Mouse (Mus musculus) retina, embryonic 14.5 days (tissue): ENCODE measurements at regions not wholly inside any gene's neighbourhood (a gene's known extent, or its start where the extent isn't known, plus 50 kb on each side); places are given as distances from the start of the nearest gene placed in this dataset.

Source experiments
- DNase-seq: peaks from one replicate; pipeline ENCODE4 v3.0.0-alpha.2; 2015; ENCODE audit warnings: low spot score

DNA sequence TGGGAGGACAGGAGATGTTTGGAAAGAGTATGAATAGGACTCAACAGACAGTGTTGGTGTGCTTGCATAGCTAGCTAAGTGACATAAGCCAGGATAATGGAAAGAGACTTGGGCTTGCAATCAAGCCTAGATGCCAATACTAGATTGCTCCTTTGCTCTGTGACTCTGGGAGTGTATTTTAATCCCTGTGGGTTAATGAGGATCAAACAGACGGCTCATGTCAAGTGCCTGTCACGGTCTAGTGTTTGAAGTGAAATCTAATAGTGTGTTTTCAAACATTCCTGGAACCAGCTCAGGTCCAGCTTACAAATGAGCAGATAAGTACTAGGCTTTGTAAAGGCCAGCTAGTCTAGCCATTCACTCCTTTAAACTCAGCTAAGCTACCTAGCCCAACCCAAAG is 64.1 kb upstream of the Ranbp3l start:
- DNase-seq, result no peak

DNA sequence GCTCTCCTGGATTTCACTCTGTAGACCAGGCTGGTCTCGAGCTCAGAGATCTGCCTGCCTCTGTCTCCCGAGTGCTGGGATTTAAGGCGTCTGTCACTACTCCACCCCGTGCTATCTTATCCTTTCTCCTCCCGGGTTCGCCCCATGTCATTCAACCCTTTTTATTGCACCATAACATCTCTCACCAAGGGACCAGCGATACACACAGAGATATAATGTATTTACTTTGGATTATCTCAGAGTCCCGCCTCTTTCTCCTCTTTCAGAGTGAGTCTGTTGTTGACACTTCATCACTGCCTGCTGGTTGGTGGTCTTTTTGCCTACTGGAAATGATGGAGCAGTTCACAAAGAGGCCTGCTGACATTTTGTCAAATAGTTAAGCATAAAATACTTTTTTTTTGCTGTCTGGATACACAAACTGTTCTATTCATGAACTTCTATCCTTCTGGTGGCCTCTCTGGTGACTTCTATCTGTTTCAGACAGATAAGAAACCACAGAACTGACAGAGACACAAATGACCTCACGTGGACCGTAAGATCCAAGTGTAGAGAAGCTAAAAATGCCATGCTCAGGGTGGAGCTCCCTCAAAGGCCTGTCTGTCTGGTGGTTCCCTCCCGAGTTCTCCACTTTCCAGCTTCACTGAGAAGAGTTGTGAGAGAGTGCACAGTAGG is 70.1 kb upstream of the Ranbp3l start:
- DNase-seq, result no peak

DNA sequence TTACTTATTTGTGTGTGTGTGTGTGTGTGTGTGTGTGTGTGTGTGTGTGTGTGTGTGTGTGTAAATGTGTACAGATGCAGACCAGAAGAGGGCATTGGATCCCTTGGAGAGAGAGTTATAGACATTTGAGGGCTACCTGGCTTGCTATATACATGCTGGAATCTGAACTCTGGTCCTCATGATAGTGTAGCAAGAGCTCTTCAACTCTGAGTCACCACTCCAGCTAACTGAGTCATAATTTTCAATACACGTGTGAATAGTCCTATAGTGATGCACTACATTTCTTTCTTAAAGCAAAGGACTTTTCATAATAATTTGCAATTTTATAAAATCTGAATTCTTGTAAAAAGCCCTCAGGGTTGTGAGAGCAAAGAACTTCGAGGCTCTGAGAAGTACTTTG is 70.9 kb upstream of the Ranbp3l start:
- no peak for DNase-seq

DNA sequence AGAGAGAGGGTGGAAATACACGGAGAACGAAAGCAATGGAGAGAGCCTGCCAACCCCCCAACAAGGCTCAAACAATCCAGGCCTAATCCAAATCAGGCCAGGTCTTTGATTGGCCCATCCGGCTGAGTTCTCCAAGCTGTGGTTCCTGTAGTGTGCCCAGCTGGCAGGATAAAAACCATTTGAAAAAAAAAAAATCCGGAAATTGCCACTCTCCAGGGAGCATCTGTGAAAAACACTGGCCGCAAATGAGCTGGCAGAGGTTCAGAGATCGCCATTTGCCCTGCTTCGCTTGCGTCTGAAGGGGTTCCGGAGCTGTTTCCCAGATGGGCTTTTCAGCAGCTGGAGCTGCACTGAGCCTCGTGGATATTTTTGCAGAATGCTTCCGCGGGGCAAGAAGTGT is 71.4 kb upstream of the Ranbp3l start:
- DNase-seq, result no peak

DNA sequence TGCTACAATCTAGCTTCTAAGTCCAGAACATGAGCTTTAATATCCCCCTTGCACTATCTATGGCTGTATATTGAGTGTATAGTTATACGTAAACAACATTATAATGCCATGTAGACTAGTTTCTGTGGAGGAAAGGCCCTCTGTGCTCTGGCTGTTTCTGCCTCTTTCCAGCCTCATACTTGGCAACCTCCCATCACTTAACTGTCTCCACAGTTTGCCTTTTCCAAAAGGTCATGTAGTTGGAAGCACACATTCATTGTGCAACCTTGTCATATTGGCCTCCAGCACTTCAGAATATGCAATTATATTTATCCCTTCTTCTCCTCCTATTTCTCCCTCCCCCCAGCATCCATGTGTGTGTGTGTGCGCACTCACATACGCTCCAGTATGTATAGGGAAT is 82.2 kb upstream of the Ranbp3l start:
- no peak for DNase-seq

DNA sequence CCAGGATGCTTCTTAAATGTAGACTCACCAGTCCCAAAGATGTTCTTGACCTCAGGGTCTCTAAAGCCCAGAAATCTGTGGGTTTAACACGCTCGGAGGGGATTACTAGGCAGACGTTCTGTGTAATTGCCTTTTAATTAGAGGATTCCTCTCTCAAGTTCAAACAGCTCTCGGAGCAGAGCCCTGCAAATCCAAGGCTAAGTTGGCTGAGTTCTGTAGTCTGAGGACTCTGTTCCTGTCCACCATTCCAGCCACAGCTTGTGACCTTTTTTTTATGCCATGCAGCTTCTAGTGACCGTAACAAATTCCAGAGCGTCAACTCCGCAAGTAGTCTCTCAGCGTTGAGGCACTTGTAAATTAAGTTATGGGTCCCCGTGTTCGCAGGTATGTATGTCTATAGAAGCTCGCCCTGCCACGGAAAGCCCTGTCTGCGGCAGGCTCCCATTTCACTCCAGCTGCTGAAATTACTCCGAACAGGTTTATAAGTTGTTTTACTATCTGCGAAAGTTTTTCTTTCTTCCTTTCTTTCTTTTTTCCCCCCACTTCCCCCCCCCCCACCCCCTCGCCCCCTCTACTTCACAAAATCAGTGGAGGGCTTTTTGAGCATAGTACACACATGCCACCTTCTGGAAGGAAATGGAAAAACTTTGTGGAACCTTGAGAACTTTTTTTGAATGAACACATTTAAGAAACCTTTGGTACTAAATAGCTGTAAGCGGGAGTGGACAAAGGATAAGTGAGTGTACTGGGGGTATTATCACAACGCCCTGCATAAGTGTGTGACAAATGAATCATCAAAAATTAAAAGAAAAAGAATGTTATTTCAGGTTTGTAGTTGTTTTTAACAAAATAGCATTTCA is 82.9 kb upstream of the Ranbp3l start:
- peak; percentile 73 for DNase-seq

DNA sequence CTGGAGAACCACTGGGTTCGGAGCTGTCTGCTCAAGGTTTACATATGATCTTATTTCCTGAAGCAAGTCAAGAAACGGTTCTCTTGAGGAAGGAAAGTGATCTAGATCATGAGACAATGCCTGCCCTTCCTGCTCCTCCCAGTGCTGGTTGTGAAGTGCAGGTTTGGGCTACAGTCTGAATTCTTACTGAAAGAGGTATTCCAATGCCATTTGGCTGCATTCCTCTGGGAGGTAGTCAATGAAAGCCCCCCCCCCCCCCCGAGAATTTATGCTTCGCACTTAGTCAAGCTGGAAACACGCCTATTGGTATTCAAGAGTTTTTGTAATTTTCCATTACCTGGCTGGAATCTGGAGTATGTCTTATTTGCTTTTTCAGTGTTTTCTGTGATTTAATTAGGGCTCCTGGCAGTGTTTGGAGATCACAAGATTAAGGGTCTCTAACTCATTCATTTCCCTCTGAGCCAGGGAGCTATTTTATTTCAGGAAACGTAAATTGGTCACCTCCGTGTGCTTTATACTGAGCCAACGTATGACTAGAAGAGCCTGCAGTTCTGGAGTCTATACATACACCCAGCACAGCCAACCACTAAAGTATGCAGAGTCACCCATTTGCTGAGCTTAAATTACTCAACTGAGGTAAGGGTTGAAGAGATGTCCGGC is 84.7 kb upstream of the Ranbp3l start:
- no peak for DNase-seq

DNA sequence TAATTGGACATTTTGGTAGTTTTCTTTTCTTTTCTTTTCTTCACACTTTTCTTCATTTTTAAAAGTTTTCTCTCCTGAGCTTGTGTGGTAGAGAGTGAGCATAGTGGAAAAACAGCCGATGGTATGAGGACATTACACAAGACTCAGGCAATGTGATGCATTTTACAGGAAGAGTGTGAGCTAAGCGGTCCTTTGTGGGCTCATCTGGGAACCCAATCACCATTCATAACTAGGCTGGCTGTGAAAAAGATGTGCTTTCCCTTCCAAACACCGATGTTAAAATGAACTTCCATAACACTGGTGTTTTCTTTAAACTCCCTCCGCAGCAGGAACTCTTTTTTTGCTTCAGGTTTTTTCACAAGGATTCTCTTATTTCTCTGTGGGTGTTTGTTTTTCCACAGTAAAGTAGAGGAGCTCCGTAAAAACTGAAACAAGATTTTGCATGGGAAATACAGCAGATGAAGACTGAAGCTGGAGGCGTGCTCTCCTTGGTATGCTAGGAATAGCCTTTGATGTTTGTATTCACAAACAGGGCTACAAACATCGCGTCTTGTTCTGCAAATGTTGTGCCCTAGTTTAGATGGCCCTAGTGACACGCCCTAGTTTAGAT is 92.8 kb upstream of the Ranbp3l start:
- DNase-seq, result no peak

DNA sequence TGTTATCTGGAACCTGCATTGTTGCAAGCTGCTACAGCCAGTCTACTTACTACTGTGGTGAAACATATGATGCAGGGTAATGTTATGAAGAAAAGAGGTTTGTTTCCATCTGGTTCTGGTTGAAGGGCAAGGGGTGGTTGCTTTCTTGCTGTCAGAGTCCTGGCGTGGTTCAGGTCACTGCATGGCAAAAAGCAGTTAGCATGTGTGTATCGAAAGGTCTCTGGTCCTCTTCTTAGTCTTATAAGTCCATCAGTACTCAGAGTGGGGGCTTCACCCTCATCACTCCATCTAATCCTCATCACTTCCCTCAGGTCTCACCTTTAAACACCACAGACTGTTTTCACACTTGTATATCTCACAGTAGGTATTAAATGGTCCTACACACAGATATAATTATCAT is 99.7 kb upstream of the Ranbp3l start:
- DNase-seq, result no peak

DNA sequence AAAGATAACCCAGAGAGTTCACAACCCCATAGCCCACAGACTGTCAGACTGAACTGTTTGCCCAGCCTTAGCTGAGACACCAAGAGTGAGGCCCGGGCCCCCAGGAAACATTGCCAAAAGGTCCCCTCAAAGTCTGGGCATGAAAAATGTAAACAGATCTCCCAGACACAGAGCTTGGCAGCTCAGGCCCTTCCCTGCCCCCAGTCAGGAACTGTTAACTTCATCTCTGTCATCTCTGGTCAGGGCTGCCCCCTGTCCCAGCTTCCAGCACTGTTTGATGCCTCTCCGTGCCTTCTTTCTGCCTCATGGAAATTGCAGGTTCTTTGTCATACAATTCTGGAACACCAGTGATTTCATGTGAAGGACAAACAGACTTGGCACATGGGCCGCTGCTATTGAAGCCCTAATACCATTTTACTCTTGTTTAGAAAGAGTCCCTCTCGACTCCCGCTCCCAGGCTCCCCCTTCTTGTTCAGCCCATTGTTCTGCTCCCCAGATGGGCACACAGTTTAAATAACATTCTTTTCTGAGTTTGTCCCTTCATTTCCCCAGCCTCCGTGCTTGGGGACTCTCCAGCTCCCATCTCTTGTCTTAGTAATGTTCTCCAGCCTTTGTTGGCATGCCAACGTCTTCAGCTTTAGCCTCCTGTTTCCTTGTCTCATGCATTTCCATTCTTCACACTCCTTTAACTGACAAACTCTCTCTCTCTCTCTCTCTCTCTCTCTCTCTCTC is 100.4 kb upstream of the Ranbp3l start:
- DNase-seq, result peak; percentile 19

DNA sequence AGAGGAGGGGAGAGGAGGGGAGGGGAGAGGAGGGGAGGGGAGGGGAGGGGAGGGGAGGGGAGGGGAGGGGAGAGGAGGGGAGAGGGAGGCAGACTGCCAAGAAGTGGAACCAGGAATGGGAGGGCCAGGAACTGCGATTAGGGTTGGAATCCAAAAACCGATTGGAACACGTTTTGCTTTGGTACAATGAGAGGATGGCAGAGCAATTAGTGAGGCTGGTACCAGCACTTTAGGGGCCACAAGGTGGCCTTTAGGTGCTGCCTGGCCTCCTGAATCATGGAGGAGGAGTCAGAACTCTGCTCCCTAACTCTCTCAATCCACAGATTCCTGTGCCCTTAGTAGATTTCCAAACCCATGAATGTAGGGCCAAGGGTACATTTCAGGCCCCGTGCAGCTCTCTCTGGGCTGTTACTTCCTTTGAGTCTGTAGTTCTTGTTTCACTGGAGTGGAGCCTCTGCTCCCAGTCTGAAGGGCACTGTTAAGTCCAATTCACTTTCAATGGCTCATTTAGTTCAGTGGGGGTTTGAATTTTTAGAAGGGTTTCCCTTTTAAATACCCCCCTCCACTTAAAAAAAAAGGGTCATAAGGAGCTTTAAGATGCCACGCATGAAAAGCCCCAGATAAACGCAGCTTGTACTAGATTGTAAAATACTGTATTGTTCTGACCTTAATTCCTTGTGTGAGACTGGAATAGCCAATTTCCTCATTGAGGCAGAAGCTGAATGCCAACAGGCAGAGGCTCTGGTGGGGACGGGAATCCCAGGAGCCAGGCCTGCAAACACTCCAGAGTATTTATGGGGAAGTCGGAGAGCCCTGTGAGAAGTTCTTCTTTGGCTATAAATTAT is 102.4 kb upstream of the Ranbp3l start:
- no peak for DNase-seq

DNA sequence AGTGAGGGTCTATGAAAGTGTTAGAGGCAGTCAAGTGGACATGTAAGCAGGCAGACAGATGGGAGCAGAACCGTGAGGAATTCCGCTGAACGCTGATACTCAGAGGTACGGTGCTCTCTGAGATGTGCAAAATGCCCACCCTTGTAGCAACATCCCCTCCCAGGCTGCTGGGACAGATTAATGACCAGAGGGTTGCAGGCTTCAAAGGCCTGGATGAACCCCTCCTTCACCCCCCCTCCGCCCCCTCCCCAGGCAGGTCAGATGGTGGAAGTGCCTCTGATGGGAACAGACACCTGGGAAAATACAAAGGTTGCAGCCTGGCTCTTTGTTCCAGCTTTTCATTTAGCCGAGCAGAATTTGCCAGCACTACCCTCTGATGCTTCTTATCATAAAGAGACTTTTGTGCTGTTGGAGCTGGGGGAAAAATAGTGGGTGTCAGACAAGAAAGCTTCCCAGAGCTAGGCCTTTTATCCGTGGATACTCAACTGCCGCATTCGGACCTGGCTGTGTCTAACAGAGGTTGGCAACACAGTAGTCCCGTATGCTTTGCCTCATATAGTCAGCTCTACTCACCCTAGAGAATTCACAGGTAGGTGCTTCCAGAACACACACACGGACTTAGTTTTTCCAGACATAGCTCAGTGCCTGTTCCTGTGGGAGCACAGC is 111.2 kb upstream of the Ranbp3l start:
- peak; percentile 35 for DNase-seq

DNA sequence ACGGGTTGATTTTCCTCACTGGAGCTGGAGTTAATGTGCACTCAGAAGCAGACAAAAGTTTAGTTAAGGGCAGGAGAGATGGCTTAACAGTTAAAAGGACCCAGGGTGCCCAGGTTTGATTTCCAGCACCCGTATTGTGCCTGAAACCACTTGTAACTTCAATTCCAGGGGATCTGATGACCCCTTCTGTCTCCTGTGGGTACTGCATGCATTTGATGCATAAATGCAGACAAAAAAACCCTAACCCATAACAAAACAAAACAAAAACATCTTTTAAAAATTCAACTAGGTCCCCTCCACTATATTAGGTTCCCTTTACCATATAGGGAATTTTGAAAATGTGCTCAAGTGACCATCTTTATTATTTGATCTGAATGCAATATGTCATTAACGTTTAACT is 112.2 kb upstream of the Ranbp3l start:
- DNase-seq, result no peak

DNA sequence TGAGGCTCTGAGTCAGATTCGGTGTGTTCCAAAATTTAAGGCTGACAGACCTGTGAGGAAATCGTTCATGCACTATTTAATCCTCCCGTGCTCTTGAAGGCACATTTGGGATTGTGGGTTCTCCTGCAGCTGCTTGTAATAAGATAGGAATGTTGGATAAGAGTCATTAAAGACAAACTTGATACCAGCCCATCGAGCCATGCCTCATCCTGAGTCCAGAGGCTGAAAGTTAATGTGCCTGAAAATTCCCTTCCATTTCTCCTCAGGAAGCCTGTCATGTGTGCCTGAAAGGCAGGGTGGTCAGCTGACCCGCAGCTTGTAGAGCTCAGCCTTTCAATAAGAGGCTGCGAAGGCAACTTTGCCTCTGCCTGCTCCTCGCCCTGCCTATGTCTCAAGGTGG is 113.4 kb upstream of the Ranbp3l start:
- no peak for DNase-seq

DNA sequence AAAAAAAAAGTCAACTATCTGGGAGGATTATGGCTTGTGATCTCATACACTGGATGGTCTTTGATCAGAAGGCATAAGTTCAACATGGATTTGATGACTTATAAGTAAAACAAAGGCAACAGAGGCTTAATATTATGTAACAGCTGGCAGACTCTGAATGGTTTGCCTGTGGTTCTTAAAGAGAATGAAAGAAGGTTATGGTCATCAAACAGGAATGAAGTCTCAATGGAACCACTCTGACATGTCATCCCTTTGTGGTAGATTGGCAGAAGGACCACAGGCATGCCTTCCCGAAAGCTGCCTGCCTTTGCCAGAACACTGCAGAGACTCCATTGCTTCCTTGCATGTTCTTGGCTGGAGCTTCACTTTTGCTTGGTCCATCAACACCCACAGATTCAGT is 116.8 kb upstream of the Ranbp3l start:
- no peak for DNase-seq

DNA sequence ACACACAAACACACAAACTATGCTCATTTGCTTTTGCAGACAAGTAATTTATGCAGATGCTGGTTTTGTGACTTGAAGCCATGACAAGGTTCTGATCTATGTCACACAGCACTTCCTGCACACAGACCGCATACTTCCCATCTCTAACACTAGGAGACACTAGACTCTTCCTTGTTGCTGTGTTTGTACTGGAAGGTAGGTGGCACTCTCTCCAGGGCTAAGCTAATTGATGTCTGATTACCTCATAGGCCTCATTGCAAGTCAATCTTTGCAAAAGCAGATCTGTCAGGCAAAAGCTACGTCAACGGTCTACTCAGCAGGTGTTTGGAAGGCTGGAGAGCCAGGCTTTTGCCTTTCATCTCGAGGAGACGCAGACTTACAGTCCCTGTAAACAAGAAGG is 118.3 kb upstream of the Ranbp3l start:
- no peak for DNase-seq

DNA sequence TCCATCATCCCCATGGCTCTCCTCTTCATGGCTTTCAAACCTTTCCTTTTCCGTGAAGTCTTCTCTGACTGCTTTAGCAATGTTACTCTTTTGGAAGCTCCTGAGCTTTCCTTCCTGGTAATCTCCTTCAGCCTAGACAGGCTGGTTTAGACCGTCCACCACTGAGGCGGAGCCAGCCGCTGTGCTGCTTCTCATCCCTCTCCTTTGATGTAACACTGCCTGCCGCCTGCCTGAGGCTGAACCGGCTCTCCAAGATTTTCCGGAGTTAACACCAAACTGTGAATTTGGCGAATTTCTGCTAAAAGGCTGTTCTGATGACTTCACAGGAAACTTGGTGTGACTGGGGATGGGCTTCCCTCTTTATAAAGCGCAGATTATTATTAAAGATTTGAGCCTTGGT is 125.6 kb upstream of the Ranbp3l start:
- no peak for DNase-seq

DNA sequence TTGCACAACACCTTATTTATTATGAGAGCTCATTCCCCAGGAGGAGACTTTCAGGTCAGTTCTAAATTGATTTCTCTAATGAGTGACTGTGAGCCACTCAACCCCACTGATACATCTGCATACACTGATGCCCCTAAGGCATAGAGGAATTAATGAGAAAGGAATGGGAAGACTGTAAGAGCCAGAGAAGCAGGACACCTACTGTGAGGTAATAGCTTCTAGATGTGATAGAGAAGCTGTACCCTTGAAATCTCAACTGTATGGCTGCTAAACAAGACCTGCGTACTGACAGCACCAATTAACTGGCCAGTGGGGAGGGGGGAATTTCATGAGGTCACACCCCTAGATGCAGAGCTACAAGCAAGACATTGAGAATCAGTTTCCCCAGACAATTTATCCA is 128.3 kb upstream of the Ranbp3l start:
- DNase-seq, result no peak

DNA sequence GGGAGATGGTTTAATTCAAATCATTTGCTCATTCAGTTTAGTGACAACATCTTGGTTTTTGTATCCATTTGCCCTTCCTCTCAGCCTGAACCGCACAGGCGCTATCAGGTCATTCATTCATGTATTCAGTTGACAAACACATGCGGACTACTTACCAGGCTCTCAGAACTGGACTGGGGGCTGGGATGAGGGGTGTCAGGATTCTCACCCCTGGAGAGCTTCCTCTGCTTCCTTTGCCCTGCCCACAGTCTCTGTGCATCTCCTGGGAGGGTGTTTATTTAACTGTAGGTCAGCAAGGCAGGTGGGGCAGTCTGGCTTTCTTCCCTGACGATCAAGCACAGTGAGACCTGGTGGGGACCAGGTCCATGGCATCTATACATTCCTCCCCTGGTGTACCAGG is 123.6 kb upstream of the Slc1a3 start:
- DNase-seq, result no peak

DNA sequence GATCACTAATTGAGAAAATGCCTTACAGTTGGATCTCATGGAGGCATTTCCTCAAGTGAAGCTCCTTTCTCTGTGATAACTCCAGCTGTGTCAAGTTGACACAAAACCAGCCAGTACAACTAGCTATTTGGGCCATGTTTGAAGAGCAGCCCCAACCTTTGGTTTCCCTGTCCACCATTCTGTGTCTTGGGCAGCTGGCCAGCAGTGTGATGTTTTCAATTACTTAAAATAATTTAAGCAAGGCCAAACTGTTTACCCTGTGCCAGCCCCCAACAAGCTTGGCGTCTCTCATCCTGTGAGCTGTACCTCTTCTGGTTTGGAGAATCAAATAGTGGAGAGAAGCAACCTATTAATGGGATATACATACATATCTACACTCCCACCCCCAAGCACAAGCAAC is 122.4 kb upstream of the Slc1a3 start:
- no peak for DNase-seq
